Mouse (Mus musculus): ENCODE results near the gene Ptrh2. TPM values are rescaled to one million over a fixed set of nuclear protein-coding genes. Genes with fewer than 3 reads are reported as not detected.

Gene Ptrh2
- total RNA-seq (2021): 1 to 10 TPM; 6.2 to 7.3 TPM

DNA sequence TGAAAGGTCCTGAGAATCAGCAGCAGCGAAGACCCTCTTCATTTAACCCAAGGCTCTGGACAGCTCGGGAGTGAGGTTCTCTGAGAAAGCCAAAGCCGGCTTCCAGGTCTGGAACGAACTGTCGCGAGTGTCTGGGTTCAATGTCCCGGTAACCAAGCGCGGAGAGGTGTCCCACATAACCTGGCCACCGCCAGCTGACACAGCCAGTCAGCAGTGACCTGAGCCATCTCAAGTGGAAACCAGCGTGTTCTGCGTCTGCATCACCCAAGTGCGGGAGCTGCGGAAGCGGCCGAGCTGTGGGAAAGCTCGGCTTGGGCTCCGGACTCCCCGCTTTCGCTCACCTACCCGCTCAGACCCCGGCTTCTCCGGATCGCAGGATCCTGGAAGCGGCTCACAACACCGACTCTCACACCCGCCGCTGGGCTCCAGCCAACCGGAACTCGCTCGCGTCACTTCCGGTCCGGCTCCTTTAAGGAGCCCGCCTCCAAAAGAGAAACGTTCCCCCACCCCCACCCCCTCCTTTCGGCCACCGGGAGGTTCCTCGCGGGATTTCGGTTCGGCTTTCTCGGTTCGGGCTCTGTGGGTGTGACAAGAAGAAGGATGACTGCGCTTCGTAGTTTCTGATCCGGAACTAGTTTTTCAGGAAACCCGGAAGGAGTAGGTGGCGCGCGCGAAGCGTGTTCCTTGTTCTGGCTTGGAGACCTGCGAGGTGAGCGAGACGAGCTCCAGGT is at the start of gene Ptrh2, which contains the start of gene Vmp1:
Ptrh2 (plus strand) TSS at position 591 of the 731 bp plus-strand sequence.
Vmp1 (minus strand) TSS at position 442 of the 731 bp plus-strand sequence.
- intact Hi-C loops (cut with DNase I): loop anchor here (2.0 kb wide), 1 partner anchor 73 kb away; the partner anchor contains the start of gene Cltc
- DNase-seq: peak; percentile 95 to 96

DNA sequence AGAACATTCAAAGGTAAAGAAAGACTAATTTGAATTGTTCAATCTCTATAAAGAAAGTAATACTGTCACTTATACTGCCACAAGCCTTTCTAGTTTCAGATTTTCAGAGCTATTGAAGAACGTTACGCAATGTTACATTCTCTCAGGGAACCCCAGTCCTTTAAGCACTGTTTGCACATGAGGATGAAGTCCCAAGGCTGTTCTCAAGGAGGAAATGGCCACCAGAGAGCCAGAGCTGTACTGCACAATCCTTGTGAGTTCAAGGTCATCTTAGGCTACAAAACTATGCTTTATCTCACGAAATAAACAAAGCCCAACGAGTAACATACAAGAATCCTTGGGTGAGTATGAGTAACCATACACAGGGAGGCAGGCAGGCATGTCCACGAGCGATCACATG is 49.4 kb upstream of the Ptrh2 start:
- DNase-seq: no peak
- intact Hi-C loops (cut with DNase I): no loop called here

DNA sequence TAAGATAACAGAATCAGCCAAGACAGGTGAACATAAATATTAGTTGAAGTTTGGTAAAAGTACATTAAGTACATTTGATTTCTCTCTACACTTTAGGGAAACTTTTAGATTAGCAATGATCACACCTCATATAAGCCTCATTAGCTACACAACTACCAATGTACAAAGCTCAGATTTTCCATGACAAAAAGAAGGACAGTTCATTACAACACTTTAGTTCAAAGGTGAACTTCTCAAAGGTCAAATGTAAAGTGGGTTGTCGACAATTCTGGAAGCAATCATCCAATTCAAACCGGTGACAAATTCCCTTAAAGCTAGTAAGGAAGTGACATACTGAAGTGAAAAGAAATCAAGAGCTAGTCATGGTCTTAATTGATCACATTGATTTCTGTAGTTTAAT is 46.1 kb upstream of the Ptrh2 start:
- no peak for DNase-seq

DNA sequence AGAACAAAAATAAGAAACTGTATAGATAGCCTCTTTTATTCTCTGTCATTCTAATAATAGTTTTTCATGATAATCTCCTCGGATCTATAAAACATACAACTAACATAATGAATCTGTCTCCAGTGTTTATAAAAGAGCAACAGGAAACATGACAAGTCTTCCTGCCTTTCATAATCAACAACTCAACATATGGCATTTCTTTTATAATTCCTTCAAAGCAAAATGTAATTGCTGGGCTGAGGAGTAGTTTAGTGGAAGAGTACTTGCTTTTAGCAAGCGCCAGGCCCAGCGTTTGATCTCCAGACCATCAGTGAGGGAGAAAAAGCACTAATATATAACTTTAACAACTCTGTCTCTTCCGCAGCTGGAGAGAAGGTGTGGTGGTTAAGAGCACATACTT is 42.1 kb upstream of the Ptrh2 start:
- no peak for DNase-seq
- intact Hi-C loops (cut with DNase I): no loop called here

More for the DNA sequence above, 46.1 kb upstream of the Ptrh2 start:
- intact Hi-C loops (cut with DNase I): no loop called here

DNA sequence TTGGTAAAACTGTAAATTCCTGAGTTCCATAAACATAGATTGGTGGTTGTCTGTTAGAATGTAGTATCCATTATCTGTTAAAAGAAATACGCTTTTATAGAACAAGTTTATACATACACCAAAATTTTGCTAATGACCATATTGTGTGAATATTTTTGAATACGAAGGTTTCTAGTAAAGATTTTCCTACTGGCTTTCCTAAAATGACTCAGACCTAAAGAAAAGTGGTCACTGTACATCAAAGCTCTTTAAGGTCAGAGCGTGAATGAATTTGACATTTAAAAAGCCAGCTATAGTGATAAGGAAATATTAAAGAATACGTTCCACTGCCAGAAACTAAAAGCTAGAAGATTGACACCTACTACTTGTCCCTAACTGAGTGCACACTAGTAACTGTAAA is 39.2 kb upstream of the Ptrh2 start:
- intact Hi-C loops (cut with DNase I): no loop called here
- no peak for DNase-seq

DNA sequence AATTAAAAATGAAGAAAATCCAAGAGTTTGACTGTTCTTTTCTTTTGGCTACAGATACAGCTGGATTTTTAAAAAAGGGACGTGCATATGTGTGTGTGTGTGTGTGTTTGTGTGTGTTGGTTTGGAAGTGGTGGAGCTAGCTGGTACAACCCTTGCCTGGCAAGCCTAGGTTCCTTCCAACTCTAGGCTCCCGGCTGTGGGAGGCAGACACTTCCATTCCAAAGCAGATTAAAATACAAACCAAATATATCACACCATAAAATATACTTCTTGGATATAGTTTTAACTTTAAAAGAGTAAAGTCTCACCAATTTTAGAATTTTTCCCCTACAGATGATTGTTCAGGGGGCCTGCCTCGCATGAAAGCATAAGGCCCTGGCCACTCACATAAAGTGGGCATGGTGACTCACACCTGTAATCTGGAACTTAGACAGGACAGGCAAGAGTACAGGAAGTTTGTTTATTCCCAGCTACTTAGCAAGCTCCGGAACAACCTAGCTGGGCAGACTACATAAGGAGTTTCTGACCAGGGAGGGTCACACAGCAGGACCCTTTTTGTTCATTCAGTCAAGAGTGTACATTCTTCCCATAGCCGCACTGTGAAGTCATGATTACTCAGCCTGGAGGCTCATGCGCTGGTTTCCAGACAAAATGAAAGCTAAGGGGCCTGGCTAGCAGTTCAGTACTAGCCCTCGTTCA is 37.5 kb upstream of the Ptrh2 start:
- intact Hi-C loops (cut with DNase I): no loop called here
- DNase-seq: no peak

DNA sequence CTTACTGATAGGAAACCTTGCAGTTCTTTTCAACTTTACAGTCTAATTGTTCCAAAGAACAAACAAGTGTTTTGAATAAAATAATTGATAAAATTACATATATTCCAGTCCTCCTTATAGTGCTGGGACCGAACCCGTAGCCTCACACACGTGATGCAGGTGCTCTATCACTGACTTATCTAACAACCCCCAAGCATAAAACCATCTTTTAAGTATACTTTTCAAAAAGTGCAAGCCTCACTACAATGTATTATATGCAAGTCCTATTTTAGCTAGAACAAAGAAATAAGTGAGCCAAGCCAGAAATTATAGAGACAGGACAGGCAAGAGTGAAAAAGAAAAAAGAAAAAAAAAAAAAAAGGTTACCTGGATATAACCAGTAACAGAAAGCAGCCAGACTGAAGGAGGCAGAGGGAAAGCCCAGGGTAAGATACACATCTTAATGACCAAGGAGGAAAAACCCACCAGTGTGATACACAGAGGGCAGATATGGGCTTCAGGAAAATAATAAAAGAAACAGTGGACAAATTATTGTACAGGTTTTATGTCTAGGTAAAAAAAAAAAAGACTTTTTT is 36.8 kb upstream of the Ptrh2 start:
- no peak for DNase-seq
- intact Hi-C loops (cut with DNase I): no loop called here

DNA sequence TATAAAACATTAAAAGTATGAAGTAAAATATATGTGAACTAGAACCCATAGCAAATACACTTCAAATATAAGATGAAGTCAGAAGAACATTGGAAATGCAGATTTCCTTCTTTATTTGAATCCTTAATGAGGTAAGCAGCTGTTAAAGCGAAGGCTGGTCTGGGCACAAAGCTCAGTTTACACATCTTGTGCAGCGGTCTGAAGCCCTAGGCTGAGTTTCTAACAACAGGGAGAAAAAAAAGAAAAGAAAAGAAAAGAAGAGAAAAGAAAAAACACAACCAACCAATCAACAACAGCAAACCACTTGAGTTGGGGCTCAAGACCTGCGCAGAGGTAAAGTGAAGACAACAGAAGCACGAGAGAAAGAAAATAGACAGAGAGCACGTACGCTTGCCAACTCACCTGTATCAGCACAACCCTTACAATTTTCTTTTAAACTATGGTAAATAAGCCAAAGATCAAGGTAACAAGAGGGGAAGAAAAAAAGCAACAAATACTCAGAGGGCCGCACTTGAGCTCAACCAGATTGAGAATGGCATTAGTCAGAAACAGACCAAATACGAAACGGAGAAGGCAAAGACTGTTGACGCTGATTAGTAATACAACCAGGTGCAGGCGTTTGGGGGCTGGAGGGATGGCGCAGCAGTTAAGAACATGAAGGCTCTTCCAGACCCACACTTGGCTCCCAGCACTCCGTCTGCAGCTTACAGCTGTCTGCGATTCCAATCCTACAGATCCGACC is 35.9 kb upstream of the Ptrh2 start:
- intact Hi-C loops (cut with DNase I): no loop called here
- no peak for DNase-seq

DNA sequence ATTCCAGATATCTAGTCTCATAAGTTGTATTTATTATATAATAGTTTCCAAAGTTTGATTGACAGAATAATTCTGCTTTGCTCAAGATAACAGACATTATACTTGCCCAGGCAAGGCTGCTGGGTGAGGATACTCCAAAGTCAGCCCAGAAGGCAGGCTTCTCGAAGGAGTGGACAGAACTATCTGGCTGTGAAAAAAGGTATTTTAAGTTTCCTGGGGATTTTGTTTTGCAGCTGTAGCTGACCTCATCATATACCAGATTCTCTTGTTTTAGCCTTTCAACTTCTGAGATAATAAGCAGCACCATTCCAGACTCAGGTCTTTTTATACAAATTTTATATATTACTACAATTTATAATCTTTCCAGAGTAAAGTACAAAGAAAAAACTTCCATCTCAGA is 34.2 kb upstream of the Ptrh2 start:
- intact Hi-C loops (cut with DNase I): no loop called here
- DNase-seq: no peak

DNA sequence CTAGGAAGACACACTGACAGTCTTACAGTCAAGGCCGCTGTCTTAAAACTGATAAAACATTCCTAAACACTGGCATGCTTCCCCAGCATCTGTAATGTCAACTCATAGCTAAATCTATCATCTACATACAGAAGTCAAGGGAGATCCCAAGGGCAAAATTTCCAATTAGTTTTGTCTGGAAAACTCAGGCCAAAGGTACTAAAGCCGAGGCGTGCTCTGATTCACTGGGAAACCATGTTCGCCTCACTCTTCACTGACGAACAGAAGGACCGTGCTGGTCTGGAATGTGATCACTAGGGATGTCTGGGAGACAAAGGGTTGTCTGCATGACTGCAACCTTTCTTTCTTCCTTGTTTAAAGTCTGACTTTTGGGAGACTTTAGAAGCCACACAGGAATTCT is 33.1 kb upstream of the Ptrh2 start:
- intact Hi-C loops (cut with DNase I): loop anchor here (10.0 kb wide), 1 partner anchor 364 kb away; no protein-coding TSS in a partner anchor
- no peak for DNase-seq

DNA sequence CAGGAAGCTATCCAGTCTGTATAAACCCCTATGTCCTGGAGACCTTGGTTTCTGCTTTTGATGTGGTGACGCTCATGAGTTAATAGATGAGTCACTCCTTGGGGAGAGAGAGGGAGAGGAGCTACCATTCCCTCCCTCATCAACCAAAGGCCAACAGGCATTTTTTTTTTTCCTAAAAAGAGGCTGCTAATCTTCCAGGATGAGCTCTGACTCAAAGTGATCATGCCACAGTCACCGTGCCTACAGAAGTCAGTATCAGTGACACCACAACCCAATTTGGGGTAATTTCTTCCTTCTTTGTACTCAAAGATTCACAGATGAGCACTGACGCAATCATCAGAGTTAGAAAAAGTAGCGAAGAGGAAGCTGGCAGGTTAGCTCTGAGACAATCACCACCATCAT is 31.2 kb upstream of the Ptrh2 start:
- intact Hi-C loops (cut with DNase I): loop anchor here (10.0 kb wide), 1 partner anchor 362 kb away; no protein-coding TSS in a partner anchor
- DNase-seq: no peak

DNA sequence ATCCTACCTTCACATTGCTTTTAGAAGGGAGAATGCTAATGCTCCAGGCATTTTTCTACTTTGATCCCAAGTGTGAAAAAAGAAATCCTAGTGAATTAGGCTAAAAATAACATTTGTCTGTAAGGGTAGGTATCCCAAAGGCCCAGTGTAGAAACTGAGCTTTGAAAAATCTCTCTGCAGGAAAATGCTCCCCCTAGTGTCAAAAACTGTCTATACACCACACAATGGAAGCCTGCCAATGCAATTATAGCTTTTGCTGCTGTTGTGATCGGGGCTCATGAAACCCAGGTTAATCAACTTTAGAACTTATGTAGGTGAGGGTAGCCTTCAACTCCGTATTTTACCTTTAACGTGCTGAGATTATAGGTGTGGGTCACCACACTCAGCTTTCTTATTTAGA is 30.3 kb upstream of the Ptrh2 start:
- intact Hi-C loops (cut with DNase I): loop anchor here (1.0 to 10.0 kb wide), 2 partner anchors 85 to 361 kb away; no protein-coding TSS in a partner anchor
- DNase-seq: peak; percentile 58 to 64

DNA sequence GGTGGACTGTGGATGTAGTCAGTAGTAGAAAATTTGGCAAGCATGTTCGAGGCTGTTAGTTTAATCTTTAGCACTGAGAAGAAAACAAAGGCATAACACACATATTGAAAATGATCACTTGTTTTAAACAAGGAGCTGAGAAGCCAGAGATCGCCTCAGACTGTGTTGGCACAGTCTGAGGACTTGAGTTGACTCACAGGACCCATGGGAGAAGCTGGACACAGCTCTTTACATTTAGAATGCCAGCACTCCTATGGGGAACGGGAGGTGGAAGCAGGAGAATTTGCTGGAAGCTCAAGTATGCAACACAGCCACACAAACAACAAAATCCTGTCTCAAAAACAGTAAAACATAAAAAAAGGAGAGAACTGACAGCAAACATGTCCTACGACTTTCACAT is 29.7 kb upstream of the Ptrh2 start:
- intact Hi-C loops (cut with DNase I): loop anchor here (10.0 kb wide), 1 partner anchor 361 kb away; no protein-coding TSS in a partner anchor

DNA sequence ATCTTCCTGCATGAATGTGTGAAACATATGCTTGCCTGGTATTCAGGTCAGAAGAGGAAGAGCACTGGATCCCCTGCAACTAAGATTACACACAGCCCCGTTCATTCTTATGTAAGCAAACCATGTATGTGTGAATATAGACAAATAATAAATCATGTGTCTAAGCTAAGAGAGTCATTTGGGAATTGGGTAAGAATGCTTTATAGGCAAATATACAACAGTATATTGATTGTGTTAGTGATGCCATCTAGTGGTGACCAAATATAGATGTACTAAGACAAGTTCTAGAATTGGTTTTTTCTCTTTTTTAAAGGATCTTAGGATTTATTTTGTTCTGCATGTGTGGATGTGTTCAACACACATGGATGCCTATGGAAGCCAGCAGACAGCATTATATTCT is 28.1 kb upstream of the Ptrh2 start:
- DNase-seq: no peak
- intact Hi-C loops (cut with DNase I): loop anchor here (10.0 kb wide), 1 partner anchor 359 kb away; no protein-coding TSS in a partner anchor

More for the DNA sequence above, 29.7 kb upstream of the Ptrh2 start:
- no peak for DNase-seq

DNA sequence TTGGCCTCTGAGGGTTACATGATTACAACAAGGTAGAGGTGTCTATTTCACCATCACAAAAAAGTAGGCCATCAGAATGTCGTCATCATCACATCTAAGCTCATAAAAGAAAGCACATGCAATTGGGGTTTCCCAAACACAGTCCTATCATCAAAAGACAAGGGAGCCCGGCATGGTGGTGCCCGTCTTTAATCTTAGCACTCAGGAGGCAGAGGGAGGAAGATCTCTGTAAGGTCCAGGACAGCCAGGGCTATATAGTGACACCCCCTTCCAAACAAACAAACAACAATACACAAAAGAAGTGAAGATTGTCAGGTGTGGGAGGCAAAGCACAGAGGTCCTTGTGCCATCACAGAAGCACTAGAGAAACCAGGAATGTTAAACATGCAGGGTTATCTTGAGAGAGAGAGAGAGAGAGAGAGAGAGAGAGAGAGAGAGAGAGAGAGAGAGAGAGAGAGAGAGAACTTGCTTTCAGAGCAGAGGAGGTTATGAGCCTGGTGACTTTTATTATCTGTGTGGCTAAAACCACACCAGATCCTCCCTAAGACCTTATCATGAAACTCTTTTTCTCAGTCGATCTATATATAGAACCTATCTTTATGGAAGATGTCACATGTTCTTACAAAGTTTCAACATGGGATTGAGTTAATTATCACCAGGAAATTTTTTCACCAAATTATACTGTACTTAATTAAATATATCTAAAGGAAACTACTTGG is 26.8 kb upstream of the Ptrh2 start:
- no peak for DNase-seq
- intact Hi-C loops (cut with DNase I): loop anchor here (10.0 kb wide), 1 partner anchor 358 kb away; no protein-coding TSS in a partner anchor

DNA sequence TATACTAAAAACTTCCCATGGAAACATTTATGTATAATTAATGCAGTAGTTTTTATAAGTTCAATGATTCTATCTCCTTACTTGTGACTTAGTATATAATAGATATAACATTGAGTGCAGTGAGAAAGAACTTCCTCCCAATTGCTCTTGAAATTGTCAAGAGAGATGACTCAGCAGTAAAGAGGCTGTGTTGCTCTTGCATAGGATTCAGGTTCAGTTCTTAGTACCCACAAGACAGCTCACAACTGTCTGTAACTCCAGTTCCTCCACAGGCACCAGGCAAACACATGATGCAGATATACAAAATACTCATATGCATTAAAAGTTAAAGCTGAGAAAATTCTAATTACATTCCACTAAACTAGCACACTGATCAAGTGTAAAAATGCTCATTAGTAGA is 25.9 kb upstream of the Ptrh2 start:
- DNase-seq: no peak
- intact Hi-C loops (cut with DNase I): loop anchor here (10.0 kb wide), 1 partner anchor 357 kb away; no protein-coding TSS in a partner anchor

DNA sequence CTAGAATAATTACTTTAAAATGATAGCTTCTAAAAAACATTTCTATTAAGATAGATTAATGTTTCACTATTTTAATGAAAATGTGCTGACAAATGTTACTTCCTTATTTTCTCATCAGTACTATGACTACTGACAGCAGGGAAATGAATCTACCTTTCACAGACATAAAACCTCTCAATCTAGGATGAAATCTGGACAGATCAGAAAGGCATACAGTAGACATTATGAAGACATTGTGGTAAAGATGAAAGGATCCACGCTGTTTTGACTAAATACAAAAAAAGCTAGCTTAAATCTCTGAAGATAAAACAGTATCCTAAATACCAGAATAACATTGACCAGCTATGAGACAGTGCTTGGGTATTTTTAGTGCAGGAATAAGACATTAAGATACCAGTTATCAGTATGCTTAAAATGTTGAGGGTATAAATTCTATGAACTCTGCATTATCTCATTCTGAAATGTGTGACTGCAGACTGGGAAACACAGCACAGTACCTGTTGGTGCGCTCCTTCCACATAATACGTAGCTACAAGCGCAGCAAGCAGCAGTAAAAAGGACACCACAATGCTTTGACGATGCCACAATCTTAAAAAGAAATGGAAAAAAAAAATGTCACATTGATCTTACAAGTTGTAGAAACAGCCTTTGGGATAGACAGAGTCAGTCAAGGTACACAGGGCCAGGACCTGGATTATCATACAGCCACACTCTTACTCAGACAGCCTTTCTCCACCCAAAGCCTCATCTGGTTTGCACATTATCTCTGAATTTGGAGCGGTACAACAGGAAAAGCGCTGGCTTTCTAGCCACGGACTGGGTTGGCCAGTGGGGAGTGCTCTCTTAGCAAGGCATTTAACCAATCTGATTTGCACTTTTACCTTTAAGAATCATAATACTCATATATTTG is 20.5 kb upstream of the Ptrh2 start:
- intact Hi-C loops (cut with DNase I): no loop called here

DNA sequence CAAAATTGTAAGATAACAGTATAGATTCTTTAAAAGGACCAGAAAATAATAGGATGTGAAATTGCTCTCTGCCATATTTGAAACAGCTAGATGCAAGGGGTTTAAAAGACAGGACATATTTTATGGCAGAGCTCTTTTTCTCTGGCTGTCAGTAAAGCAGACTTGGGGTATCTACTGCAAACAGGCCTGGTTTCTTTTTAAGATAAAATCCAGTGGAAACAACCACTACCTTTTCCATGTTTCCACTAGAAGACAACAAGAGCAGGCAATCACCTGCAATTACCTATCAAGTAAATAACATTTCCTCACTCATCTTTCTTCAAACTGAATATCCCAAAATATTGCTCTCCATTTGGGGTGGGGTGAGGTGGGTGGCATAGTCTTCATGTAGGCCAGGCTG is 19.8 kb upstream of the Ptrh2 start:
- intact Hi-C loops (cut with DNase I): no loop called here
- DNase-seq: no peak

More for the DNA sequence above, 20.5 kb upstream of the Ptrh2 start:
- no peak for DNase-seq

DNA sequence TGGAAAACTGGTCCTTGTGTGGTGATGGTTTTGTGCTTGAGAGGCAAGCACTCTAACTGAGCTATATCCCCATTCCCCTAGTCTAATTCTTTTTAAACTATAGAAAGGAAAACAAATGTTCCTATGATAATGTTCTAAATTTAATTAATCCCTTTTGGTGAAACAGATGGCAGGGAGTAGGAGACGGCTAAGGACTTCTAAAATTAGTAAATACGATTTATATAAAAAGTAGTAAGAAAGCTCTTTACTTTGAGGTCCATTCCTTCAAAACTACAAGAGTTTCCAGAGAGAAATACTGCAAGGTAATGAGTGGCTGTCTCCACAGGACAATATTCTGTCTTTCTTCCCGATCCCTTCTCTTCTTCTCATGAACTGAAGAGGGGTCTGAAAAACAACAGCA is 19.4 kb upstream of the Ptrh2 start:
- intact Hi-C loops (cut with DNase I): no loop called here
- no peak for DNase-seq

Data from heart, postnatal 36 days (tissue).